Mouse (Mus musculus): ENCODE results near the gene Slc13a3. TPM values are rescaled to one million over a fixed set of nuclear protein-coding genes. Genes with fewer than 3 reads are reported as not detected.
A peak's percentile ranks its signal among the peaks of the same experiment; 100 is the strongest.

The Slc13a3 gene
- polyA plus RNA-seq, 1 experiment from 2014 or later: 0.90 TPM

GRCm38 (mm10) chr2:165510466-165510865 is 37.4 kb upstream of the Slc13a3 start:
- ATAC-seq (no peak), DNase-seq (ENCODE audit: low spot score) (no peak)
- H3K4me2 ChIP-seq (replicated peaks; ENCODE audit: low read depth, low read length): no peak overlapping the region
- TF ChIP-seq CTCF (IDR thresholded peaks at IDR 0.05) (no peak), EP300 (IDR thresholded peaks at IDR 0.05) (no peak)
- H3K4me1 ChIP-seq (ENCODE audit: insufficient read depth, low read depth, low read length): 0 out of 2 replicates have a peak, but pooled peaks cover 3% of the 10 kb centered on the region
- H3K9ac ChIP-seq (replicated peaks; ENCODE audit: low read depth): no peak overlapping the region
- H3K4me3 ChIP-seq (ENCODE audit: low read depth, low read length): no peak overlapping the region
- H3K27ac ChIP-seq (ENCODE audit: low read length): no peak overlapping the region
- no peaks in the 10 kb centered on the region for H3K36me3 ChIP-seq (ENCODE audit: insufficient read depth, low read length)
- 44% methylated on average over 5 of the region's 5 CpGs for WGBS
- H3K27me3 ChIP-seq (replicated peaks; ENCODE audit: insufficient read depth, low read length): no peaks in the 10 kb centered on the region
- H3K9me3 ChIP-seq (ENCODE audit: low read length): no peaks in the 10 kb centered on the region

- 40% methylated on average over 9 of the region's 9 CpGs for WGBS
Measured at GRCm38 (mm10) chr2:165509686-165510085, 36.7 kb upstream of the Slc13a3 start.

GRCm38 (mm10) chr2:165503259-165504203 is 30.5 kb upstream of the Slc13a3 start, which contains the start of gene Slc2a10:
Gene Slc2a10, plus strand, starts transcription at chr2:165503787.
- Histone ChIP-seq H3K36me3 (ENCODE audit: insufficient read depth, low read length) (no peaks in the 10 kb centered on the region), H3K27ac (ENCODE audit: low read length) (peak within 1 kb of the TSS; percentile 65)

More at GRCm38 (mm10) chr2:165509686-165510085, 36.7 kb upstream of the Slc13a3 start:
- 0 out of 2 replicates have a peak, but pooled peaks cover 3% of the 10 kb centered on the region for H3K4me1 ChIP-seq (ENCODE audit: insufficient read depth, low read depth, low read length)
- ATAC-seq (no peak), DNase-seq (ENCODE audit: low spot score) (no peak)
- H3K4me3 ChIP-seq (ENCODE audit: low read depth, low read length): no peak overlapping the region
- H3K4me2 ChIP-seq (replicated peaks; ENCODE audit: low read depth, low read length): no peak overlapping the region
- no peaks in the 10 kb centered on the region for H3K36me3 ChIP-seq (ENCODE audit: insufficient read depth, low read length)
- H3K9ac ChIP-seq (replicated peaks; ENCODE audit: low read depth): no peak overlapping the region
- TF ChIP-seq EP300 (IDR thresholded peaks at IDR 0.05) (no peak), CTCF (IDR thresholded peaks at IDR 0.05) (no peak)
- H3K9me3 ChIP-seq (ENCODE audit: low read length): no peaks in the 10 kb centered on the region
- H3K27ac ChIP-seq (ENCODE audit: low read length): no peak overlapping the region
- H3K27me3 ChIP-seq (replicated peaks; ENCODE audit: insufficient read depth, low read length): no peaks in the 10 kb centered on the region

GRCm38 (mm10) chr2:165498816-165499215 is 25.8 kb upstream of the Slc13a3 start:
- ATAC-seq: no peak
- WGBS: 21% methylated on average over 6 of the region's 6 CpGs

More at GRCm38 (mm10) chr2:165503259-165504203, 30.5 kb upstream of the Slc13a3 start, which contains the start of gene Slc2a10:
- ATAC-seq: peak; percentile 90
- 2% methylated on average over 25 of the region's 32 CpGs for WGBS
- 0 out of 2 replicates have a peak within 1 kb of the TSS, but pooled peaks have one; percentile 13 for H3K9ac ChIP-seq (replicated peaks; ENCODE audit: low read depth)
- peak within 1 kb of the TSS; percentile 44 for H3K4me3 ChIP-seq (ENCODE audit: low read depth, low read length)
- peak within 1 kb of the TSS; percentile 80 for H3K4me2 ChIP-seq (replicated peaks; ENCODE audit: low read depth, low read length)
- peak; percentile 78 for DNase-seq (ENCODE audit: low spot score)
- H3K4me1 ChIP-seq (ENCODE audit: insufficient read depth, low read depth, low read length): peaks cover 5% of the 10 kb centered on the region; the same call in 1 of the 2 replicates
- 0 out of 2 replicates have a peak, but pooled peaks have one; percentile 2 for TF ChIP-seq CTCF (IDR thresholded peaks at IDR 0.05)
- TF ChIP-seq EP300 (IDR thresholded peaks at IDR 0.05): no peak
- no peaks in the 10 kb centered on the region for H3K9me3 ChIP-seq (ENCODE audit: low read length)
- no peaks in the 10 kb centered on the region for H3K27me3 ChIP-seq (replicated peaks; ENCODE audit: insufficient read depth, low read length)

GRCm38 (mm10) chr2:165497706-165498275 is 24.8 kb upstream of the Slc13a3 start:
- Histone ChIP-seq H3K4me2 (replicated peaks; ENCODE audit: low read depth, low read length) (no peak overlapping the region), H3K36me3 (ENCODE audit: insufficient read depth, low read length) (no peaks in the 10 kb centered on the region), H3K9ac (replicated peaks; ENCODE audit: low read depth) (no peak overlapping the region), H3K4me3 (ENCODE audit: low read depth, low read length) (no peak overlapping the region), H3K9me3 (ENCODE audit: low read length) (no peaks in the 10 kb centered on the region), H3K27me3 (replicated peaks; ENCODE audit: insufficient read depth, low read length) (no peaks in the 10 kb centered on the region), H3K27ac (ENCODE audit: low read length) (no peak overlapping the region), H3K4me1 (ENCODE audit: insufficient read depth, low read depth, low read length) (peaks cover 5% of the 10 kb centered on the region; the same call in 1 of the 2 replicates)
- ATAC-seq: no peak
- TF ChIP-seq EP300 (IDR thresholded peaks at IDR 0.05): no peak
- no peak for TF ChIP-seq CTCF (IDR thresholded peaks at IDR 0.05)
- 60% methylated on average over 2 of the region's 2 CpGs for WGBS
- DNase-seq (ENCODE audit: low spot score): no peak

More at GRCm38 (mm10) chr2:165498816-165499215, 25.8 kb upstream of the Slc13a3 start:
- Histone ChIP-seq H3K4me3 (ENCODE audit: low read depth, low read length) (no peak overlapping the region), H3K4me1 (ENCODE audit: insufficient read depth, low read depth, low read length) (peaks cover 5% of the 10 kb centered on the region; the same call in 1 of the 2 replicates), H3K4me2 (replicated peaks; ENCODE audit: low read depth, low read length) (no peak overlapping the region), H3K9ac (replicated peaks; ENCODE audit: low read depth) (no peak overlapping the region), H3K27ac (ENCODE audit: low read length) (peak overlapping the region; percentile 59; the same call in 1 of the 2 replicates), H3K9me3 (ENCODE audit: low read length) (no peaks in the 10 kb centered on the region), H3K27me3 (replicated peaks; ENCODE audit: insufficient read depth, low read length) (no peaks in the 10 kb centered on the region), H3K36me3 (ENCODE audit: insufficient read depth, low read length) (no peaks in the 10 kb centered on the region)
- peak; percentile 35 for DNase-seq (ENCODE audit: low spot score)
- no peak for TF ChIP-seq CTCF (IDR thresholded peaks at IDR 0.05)
- no peak for TF ChIP-seq EP300 (IDR thresholded peaks at IDR 0.05)

GRCm38 (mm10) chr2:165496251-165496650 is 23.2 kb upstream of the Slc13a3 start:
- Histone ChIP-seq H3K27me3 (replicated peaks; ENCODE audit: insufficient read depth, low read length) (no peaks in the 10 kb centered on the region), H3K9me3 (ENCODE audit: low read length) (no peaks in the 10 kb centered on the region), H3K27ac (ENCODE audit: low read length) (no peak overlapping the region), H3K4me3 (ENCODE audit: low read depth, low read length) (no peak overlapping the region), H3K4me1 (ENCODE audit: insufficient read depth, low read depth, low read length) (peaks cover 5% of the 10 kb centered on the region; the same call in 1 of the 2 replicates), H3K36me3 (ENCODE audit: insufficient read depth, low read length) (no peaks in the 10 kb centered on the region), H3K9ac (replicated peaks; ENCODE audit: low read depth) (no peak overlapping the region), H3K4me2 (replicated peaks; ENCODE audit: low read depth, low read length) (no peak overlapping the region)
- ATAC-seq (no peak), DNase-seq (ENCODE audit: low spot score) (peak; percentile 43)
- no peak for TF ChIP-seq EP300 (IDR thresholded peaks at IDR 0.05)
- TF ChIP-seq CTCF (IDR thresholded peaks at IDR 0.05): peak; percentile 72

Data from lung, postnatal 0 days (tissue).